Mouse (Mus musculus) MEL (cell line): Measurements from ENCODE around the gene Rdh8.
A peak's percentile ranks its signal among the peaks of the same experiment; 100 is the strongest.

ENCODE experiments used
- BHLHE40 ChIP-seq: IDR thresholded peaks from 2 replicates; pipeline ENCODE4 v1.6.1; 2012; ENCODE audit warnings: low read depth, mild to moderate bottlenecking, inconsistent platforms, low read length, improper control_type of control experiment, borderline replicate concordance
- CHD1 ChIP-seq: IDR thresholded peaks from 2 replicates; pipeline ENCODE4 v1.6.1; 2012; ENCODE audit warnings: low read depth, mild to moderate bottlenecking, inconsistent platforms, low read length, improper control_type of control experiment
- CTCF ChIP-seq, 3 experiments: IDR thresholded peaks in 2 of 3; conservative IDR thresholded peaks in 1 of 3; 2 replicates each; pipeline ENCODE4 v1.5.1; 2011 to 2012; ENCODE audit warnings: low read length in 3 of 3, low read depth in 2 of 3, mild to moderate bottlenecking in 2 of 3, improper control_type of control experiment in 1 of 3, inconsistent platforms in 1 of 3, mixed read lengths in 1 of 3, moderate library complexity in 1 of 3; ENCODE audit not compliant: control insufficient read depth in 1 of 3, insufficient read depth in 1 of 3, poor library complexity in 1 of 3, severe bottlenecking in 1 of 3
- EP300 ChIP-seq, 2 experiments: IDR thresholded peaks; 2 replicates each; pipeline ENCODE4 v1.6.1; 2011; ENCODE audit warnings: improper control_type of control experiment in 2 of 2, low read length in 2 of 2, low read depth in 1 of 2, mild to moderate bottlenecking in 1 of 2
- GATA1 ChIP-seq: IDR thresholded peaks from 2 replicates; pipeline ENCODE4 v1.6.1; 2011; ENCODE audit warnings: low read depth, low read length, improper control_type of control experiment
- MAX ChIP-seq: IDR thresholded peaks from 2 replicates; pipeline ENCODE4 v1.6.1; 2011; ENCODE audit warnings: low read length, improper control_type of control experiment
- RCOR1 ChIP-seq: IDR thresholded peaks from 2 replicates; pipeline ENCODE4 v1.6.1; 2012; ENCODE audit warnings: low read depth, mild to moderate bottlenecking, inconsistent platforms, low read length, improper control_type of control experiment
- TBP ChIP-seq: IDR thresholded peaks from 2 replicates; pipeline ENCODE4 v1.8.0; 2011; ENCODE audit warnings: low read depth, low read length, improper control_type of control experiment
- ZNF384 ChIP-seq: IDR thresholded peaks from 2 replicates; pipeline ENCODE4 v1.6.1; 2012; ENCODE audit warnings: low read depth, mild to moderate bottlenecking, inconsistent platforms, low read length, improper control_type of control experiment

GRCm38 (mm10) chr9:20834881-20835280 is 16.6 kb downstream of the Rdh8 start:
- TF ChIP-seq TBP (peak; percentile 67), CTCF (IDR thresholded peaks at IDR 0.05 in 2 of 3, conservative IDR thresholded peaks at IDR 0.05 in 1 of 3; ENCODE audit: control insufficient read depth in 1 of 3, insufficient read depth in 1 of 3, low read depth in 2 of 3, low read length in 3 of 3, poor library complexity in 1 of 3, severe bottlenecking in 1 of 3) (no peak), ZNF384 (no peak), MAX (no peak), CHD1 (no peak), GATA1 (no peak), EP300 (IDR thresholded peaks at IDR 0.05; ENCODE audit: low read depth in 1 of 2, low read length in 2 of 2) (no peak), RCOR1 (no peak), BHLHE40 (no peak)
